Mouse (Mus musculus) layer of hippocampus, postnatal 25 days (tissue): ENCODE data around the gene Wnt5b. TPM values are rescaled to one million over a fixed set of nuclear protein-coding genes. Genes with fewer than 3 reads are reported as not detected.

Source experiments
- DNase-seq, 2 experiments: peaks; one replicate each; pipeline ENCODE4 v3.0.0; 2022; ENCODE audit warnings: mixed read lengths in 2 of 2, low spot score in 1 of 2; ENCODE audit errors: extremely low spot score in 1 of 2
- total RNA-seq, 2 experiments: library from RNA; stranded (reverse); gene quantifications; 2 replicates each; pipeline ENCODE4 v1.2.3; 2021

Gene Wnt5b
- total RNA-seq, 2 experiments from 2014 or later = 1.9 to 2.0 TPM

DNA sequence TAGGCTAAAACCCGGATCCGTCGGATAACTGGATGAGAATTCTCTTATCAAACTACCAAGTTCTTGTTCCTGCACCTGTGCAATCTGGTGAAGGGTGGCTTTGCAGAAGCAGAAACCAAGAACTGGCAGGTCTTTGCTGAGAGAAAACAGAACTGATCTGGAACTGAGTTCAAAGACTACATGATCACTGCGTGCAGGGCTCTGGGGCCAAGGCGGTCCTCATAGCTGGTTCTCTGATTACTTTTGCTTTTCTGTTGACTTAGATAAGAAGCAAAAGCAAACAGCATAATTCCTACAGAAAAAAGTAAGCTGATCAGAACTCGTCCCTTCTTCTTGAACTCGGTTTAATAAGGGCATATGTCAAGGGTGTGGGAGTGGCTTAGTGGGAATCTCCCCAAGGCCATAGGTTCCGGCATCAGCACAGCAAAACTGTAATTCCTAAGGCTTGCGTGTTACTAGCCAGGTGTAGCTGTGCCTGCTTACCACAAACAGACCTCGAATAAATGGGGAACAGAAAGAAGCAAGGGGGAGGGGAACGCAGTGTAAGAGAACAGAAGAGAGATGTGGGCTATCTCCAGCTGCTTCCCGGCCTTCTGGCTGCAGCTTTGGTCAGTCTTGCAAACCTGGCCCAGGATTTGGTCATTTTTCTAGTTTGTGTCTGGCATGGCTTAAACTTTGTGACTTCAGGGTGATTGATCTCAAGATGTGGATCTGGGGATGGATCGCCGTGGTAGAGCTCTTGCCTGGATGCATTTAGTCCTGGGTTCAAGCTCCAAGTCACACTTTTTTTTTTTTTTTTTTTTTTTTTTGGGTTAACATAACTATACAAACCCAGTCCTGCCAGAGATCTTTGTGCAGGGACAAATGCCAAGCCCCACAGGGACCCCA is 148.5 kb downstream of the Wnt5b start:
- no peak for DNase-seq

DNA sequence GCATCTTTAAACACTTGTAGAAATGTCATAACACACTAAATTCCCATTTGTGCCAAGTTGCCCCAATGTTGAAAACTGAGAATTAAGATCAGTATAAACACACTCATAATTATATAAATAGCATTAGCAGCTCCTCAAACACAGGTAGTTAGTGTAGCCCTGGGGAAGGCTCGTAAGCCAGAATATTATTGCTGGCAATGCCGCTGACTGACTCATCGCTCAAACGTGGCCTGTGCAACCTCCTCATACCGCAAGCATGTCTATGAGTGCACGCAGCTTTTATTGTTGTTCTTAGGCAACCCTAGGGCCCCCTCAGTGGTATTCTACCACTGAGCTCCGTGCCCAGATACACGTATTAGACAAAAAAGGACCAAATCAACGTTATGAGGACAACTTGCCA is 151.3 kb downstream of the Wnt5b start:
- DNase-seq = no peak

DNA sequence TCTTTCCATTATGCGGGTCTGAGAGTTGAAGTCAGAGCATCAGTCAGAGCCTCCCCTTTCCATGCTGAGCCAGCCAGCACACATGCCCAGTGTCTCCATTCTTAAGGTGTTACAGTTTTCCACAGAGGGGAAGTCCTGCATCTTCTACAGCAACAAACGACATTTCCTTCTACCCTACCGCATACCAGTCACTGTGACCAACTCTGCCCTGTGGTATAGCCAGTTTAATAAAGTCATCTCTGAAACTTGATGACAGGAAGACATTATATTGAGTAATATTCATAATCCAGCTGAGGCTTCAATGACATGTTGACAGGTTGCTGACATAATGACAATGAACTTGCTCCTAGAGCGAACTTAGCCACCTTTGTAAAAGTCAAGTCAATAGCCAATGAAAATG is 153.4 kb downstream of the Wnt5b start:
- no peak for DNase-seq

- DNase-seq = no peak
These were observed 155.1 kb downstream of the Wnt5b start for GRCm38 (mm10) chr6:119389089-119389488.

GRCm38 (mm10) chr6:119388650-119389012 is 155.5 kb downstream of the Wnt5b start:
- peak; percentile 80 to 85 for DNase-seq

- peak; percentile 17 to 18 for DNase-seq
These were observed 156.1 kb downstream of the Wnt5b start for GRCm38 (mm10) chr6:119387801-119388649.

DNA sequence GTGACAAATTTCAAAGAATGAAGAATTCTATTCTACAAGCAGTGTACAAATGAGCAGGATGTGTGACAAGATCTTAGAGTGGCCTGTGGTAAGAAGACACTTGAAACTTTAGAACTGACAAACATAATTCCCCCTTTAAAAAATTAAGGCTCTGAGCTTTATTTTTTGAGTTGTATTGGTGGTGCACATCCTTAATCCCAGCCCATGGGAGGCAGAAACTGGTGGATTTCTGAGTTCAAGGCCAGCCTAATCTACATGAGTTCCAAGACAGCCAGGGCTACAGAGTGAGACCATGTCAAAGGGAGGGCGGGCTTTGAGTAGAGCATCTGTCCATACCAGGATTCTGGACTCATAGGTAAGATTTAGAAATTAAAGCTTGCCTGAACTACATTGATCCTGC is 157.3 kb downstream of the Wnt5b start:
- DNase-seq = no peak

DNA sequence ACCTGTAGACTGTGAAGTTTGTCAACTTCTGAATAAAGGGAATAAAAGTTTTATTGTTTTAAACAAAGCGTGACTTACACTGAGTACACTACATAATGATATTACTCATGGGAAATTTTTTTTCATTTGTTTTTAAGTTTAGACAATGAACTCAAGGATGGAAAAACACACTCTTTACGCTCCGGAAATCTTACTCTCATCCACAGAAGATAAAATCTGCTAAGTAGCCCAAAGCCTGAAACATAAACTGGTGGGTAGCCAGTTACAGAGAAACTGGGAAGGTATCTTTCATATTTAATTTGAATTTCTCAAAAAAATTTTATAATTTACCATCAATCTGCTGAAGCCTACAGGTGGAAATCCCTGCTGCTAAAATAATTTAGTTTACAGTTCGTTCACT is 157.7 kb downstream of the Wnt5b start:
- DNase-seq = no peak

GRCm38 (mm10) chr6:119385668-119386067 is 158.5 kb downstream of the Wnt5b start:
- no peak for DNase-seq

Other genes starting within 250 kb of the Wnt5b start
- gene Lrtm2, start 213.6 kb downstream of the Wnt5b start, total RNA-seq = 10 to 100 TPM; 35.6 to 37.4 TPM
- gene Adipor2, start 126.6 kb downstream of the Wnt5b start, total RNA-seq = 10 to 100 TPM; 31.3 to 40.9 TPM
- 10 to 100 TPM; 31.1 to 32.6 TPM for gene Fbxl14, start 64.7 kb downstream of the Wnt5b start, total RNA-seq